Mouse (Mus musculus) liver, embryonic 12.5 days (tissue): ENCODE results near the gene Etv5. TPM values are rescaled to one million over a fixed set of nuclear protein-coding genes. Genes with fewer than 3 reads are reported as not detected.

Source experiments
- ATAC-seq: fragments of 200-750 bp; cut with Nextera tagmentation; 2 replicates; pipeline ENCODE4 v1.8.0; 2017; ENCODE audit warnings: moderate number of reproducible peaks, mild to moderate bottlenecking, moderate library complexity
- H3K27ac ChIP-seq: fragments of 300-500 bp; sonication (generic); 2 replicates; pipeline ENCODE4 v1.5.1; 2016; ENCODE audit warnings: mild to moderate bottlenecking
- H3K27me3 ChIP-seq: fragments of 300-500 bp; sonication (generic); replicated peaks from 2 replicates; pipeline ENCODE4 v1.6.1; 2016; ENCODE audit warnings: mild to moderate bottlenecking, moderate library complexity
- H3K36me3 ChIP-seq: fragments of 300-500 bp; sonication (generic); 2 replicates; pipeline ENCODE4 v1.6.1; 2016; ENCODE audit warnings: mild to moderate bottlenecking, moderate library complexity
- H3K4me1 ChIP-seq: fragments of 300-500 bp; sonication (generic); 2 replicates; pipeline ENCODE4 v1.6.1; 2016
- H3K4me2 ChIP-seq: fragments of 300-500 bp; sonication (generic); 2 replicates; pipeline ENCODE4 v1.6.1; 2016; ENCODE audit warnings: mild to moderate bottlenecking, moderate library complexity
- H3K4me3 ChIP-seq: fragments of 300-500 bp; sonication (generic); 2 replicates; pipeline ENCODE4 v1.5.1; 2016; ENCODE audit warnings: mild to moderate bottlenecking, moderate library complexity
- H3K9ac ChIP-seq: fragments of 300-500 bp; sonication (generic); 2 replicates; pipeline ENCODE4 v1.6.1; 2016; ENCODE audit warnings: mild to moderate bottlenecking, moderate library complexity
- H3K9me3 ChIP-seq: fragments of 300-500 bp; sonication (generic); replicated peaks from 2 replicates; pipeline ENCODE4 v1.6.1; 2016; ENCODE audit warnings: mild to moderate bottlenecking, moderate library complexity
- WGBS: fragments of 180-500 bp; shearing (Covaris S2); methylation state at CpG from one replicate; pipeline ENCODE4 v1.1.7; 2016; ENCODE audit not compliant: insufficient replicate concordance; 5-methylcytosine and 5-hydroxymethylcytosine counted together
- polyA plus RNA-seq: library from polyadenylated mRNA; unstranded; fragments of >200 nt; fragmentation: Nextera tagmentation; extraction: Ambion mirVana; gene quantifications from 2 replicates; pipeline ENCODE4 v1.2.1, GENCODE M21; 2016

The Etv5 gene
- polyA plus RNA-seq, 1 experiment from 2014 or later: 8.0 TPM

- no peak overlapping the region for H3K27ac ChIP-seq
- no peak overlapping the region for H3K4me2 ChIP-seq
- no peaks in the 10 kb centered on the region for H3K27me3 ChIP-seq
- no peak overlapping the region for H3K9ac ChIP-seq
- H3K9me3 ChIP-seq: no peaks in the 10 kb centered on the region
- 79% methylated on average over 7 of the region's 7 CpGs for whole genome bisulfite sequencing
- H3K36me3 ChIP-seq: no peaks in the 10 kb centered on the region
- ATAC-seq: no peak
- H3K4me1 ChIP-seq: peaks cover 15% of the 10 kb centered on the region; the same call in 1 of the 2 replicates
- H3K4me3 ChIP-seq: no peak overlapping the region
These were observed 12.7 kb downstream of the Etv5 start for GRCm38 (mm10) chr16:22426866-22427265.

- peaks cover 6% of the 10 kb centered on the region; the same call in 1 of the 2 replicates for H3K4me1 ChIP-seq
- no peaks in the 10 kb centered on the region for H3K9me3 ChIP-seq
- no peak overlapping the region for H3K27ac ChIP-seq
- H3K27me3 ChIP-seq: no peaks in the 10 kb centered on the region
- H3K36me3 ChIP-seq: no peaks in the 10 kb centered on the region
- 72% methylated on average over 5 of the region's 5 CpGs for WGBS
- no peak overlapping the region for H3K9ac ChIP-seq
- H3K4me3 ChIP-seq: no peak overlapping the region
- H3K4me2 ChIP-seq: no peak overlapping the region
- ATAC-seq: no peak
These were observed 17.3 kb downstream of the Etv5 start for GRCm38 (mm10) chr16:22422256-22422655.

- Histone ChIP-seq H3K27me3 (no peaks in the 10 kb centered on the region), H3K36me3 (no peaks in the 10 kb centered on the region), H3K9me3 (no peaks in the 10 kb centered on the region), H3K4me1 (peaks cover 6% of the 10 kb centered on the region; the same call in 1 of the 2 replicates), H3K4me3 (no peak overlapping the region), H3K4me2 (no peak overlapping the region), H3K9ac (no peak overlapping the region), H3K27ac (no peak overlapping the region)
- WGBS: 81% methylated on average over 7 of the region's 7 CpGs
- no peak for ATAC-seq
These were observed 21.6 kb downstream of the Etv5 start for GRCm38 (mm10) chr16:22417931-22418330.

- H3K4me2 ChIP-seq: no peak overlapping the region
- no peak for ATAC-seq
- H3K4me3 ChIP-seq: no peak overlapping the region
- H3K9me3 ChIP-seq: no peaks in the 10 kb centered on the region
- H3K36me3 ChIP-seq: no peaks in the 10 kb centered on the region
- H3K27me3 ChIP-seq: no peaks in the 10 kb centered on the region
- H3K9ac ChIP-seq: no peak overlapping the region
- 74% methylated on average over 8 of the region's 8 CpGs for WGBS
- H3K27ac ChIP-seq: no peak overlapping the region
- peaks cover 6% of the 10 kb centered on the region; the same call in 1 of the 2 replicates for H3K4me1 ChIP-seq
These were observed 22.5 kb downstream of the Etv5 start for GRCm38 (mm10) chr16:22417044-22417443.

GRCm38 (mm10) chr16:22416140-22416848 lies 23.2 kb downstream of the Etv5 start:
- no peak for ATAC-seq
- H3K27ac ChIP-seq: no peak overlapping the region
- no peak overlapping the region for H3K4me2 ChIP-seq
- H3K9me3 ChIP-seq: no peaks in the 10 kb centered on the region
- 63% methylated on average over 6 of the region's 6 CpGs for WGBS
- no peaks in the 10 kb centered on the region for H3K27me3 ChIP-seq
- H3K4me1 ChIP-seq: peaks cover 6% of the 10 kb centered on the region; the same call in 1 of the 2 replicates
- H3K4me3 ChIP-seq: no peak overlapping the region
- no peak overlapping the region for H3K9ac ChIP-seq
- H3K36me3 ChIP-seq: no peaks in the 10 kb centered on the region

GRCm38 (mm10) chr16:22414205-22414754 lies 25.2 kb downstream of the Etv5 start:
- Histone ChIP-seq H3K9ac (no peak overlapping the region), H3K9me3 (no peaks in the 10 kb centered on the region), H3K36me3 (no peaks in the 10 kb centered on the region), H3K4me2 (no peak overlapping the region), H3K27ac (no peak overlapping the region), H3K27me3 (no peaks in the 10 kb centered on the region), H3K4me1 (peaks cover 15% of the 10 kb centered on the region; the same call in 1 of the 2 replicates), H3K4me3 (no peak overlapping the region)
- no peak for ATAC-seq
- 74% methylated on average over 9 of the region's 9 CpGs for WGBS

GRCm38 (mm10) chr16:22412459-22413229 lies 26.9 kb downstream of the Etv5 start:
- no peaks in the 10 kb centered on the region for H3K9me3 ChIP-seq
- H3K36me3 ChIP-seq: no peaks in the 10 kb centered on the region
- ATAC-seq: no peak

GRCm38 (mm10) chr16:22411764-22412163 lies 27.8 kb downstream of the Etv5 start:
- Histone ChIP-seq H3K4me3 (no peak overlapping the region), H3K9me3 (no peaks in the 10 kb centered on the region), H3K4me2 (no peak overlapping the region), H3K27me3 (no peaks in the 10 kb centered on the region), H3K27ac (no peak overlapping the region), H3K4me1 (peaks cover 17% of the 10 kb centered on the region; the same call in 1 of the 2 replicates), H3K36me3 (no peaks in the 10 kb centered on the region), H3K9ac (no peak overlapping the region)
- no peak for ATAC-seq
- 44% methylated on average over 11 of the region's 11 CpGs for WGBS

More at GRCm38 (mm10) chr16:22412459-22413229, 26.9 kb downstream of the Etv5 start:
- Histone ChIP-seq H3K27me3 (no peaks in the 10 kb centered on the region), H3K4me1 (peaks cover 17% of the 10 kb centered on the region; the same call in 1 of the 2 replicates), H3K27ac (no peak overlapping the region), H3K4me2 (no peak overlapping the region), H3K9ac (no peak overlapping the region), H3K4me3 (no peak overlapping the region)
- 66% methylated on average over 16 of the region's 16 CpGs for WGBS

GRCm38 (mm10) chr16:22410000-22410399 lies 29.5 kb downstream of the Etv5 start:
- H3K4me2 ChIP-seq: no peak overlapping the region
- 19% methylated on average over 5 of the region's 5 CpGs for WGBS
- H3K9ac ChIP-seq: no peak overlapping the region
- no peak overlapping the region for H3K27ac ChIP-seq
- no peaks in the 10 kb centered on the region for H3K36me3 ChIP-seq
- no peaks in the 10 kb centered on the region for H3K9me3 ChIP-seq
- no peak overlapping the region for H3K4me3 ChIP-seq
- no peaks in the 10 kb centered on the region for H3K27me3 ChIP-seq
- peak; percentile 64 for ATAC-seq
- H3K4me1 ChIP-seq: peaks cover 17% of the 10 kb centered on the region; the same call in 1 of the 2 replicates

- no peak for ATAC-seq
- H3K9me3 ChIP-seq: no peaks in the 10 kb centered on the region
- H3K27me3 ChIP-seq: no peaks in the 10 kb centered on the region
- no peak overlapping the region for H3K9ac ChIP-seq
- peaks cover 17% of the 10 kb centered on the region; the same call in 1 of the 2 replicates for H3K4me1 ChIP-seq
- 76% methylated on average over 8 of the region's 8 CpGs for WGBS
- H3K4me2 ChIP-seq: no peak overlapping the region
- H3K36me3 ChIP-seq: 0 out of 2 replicates have a peak, but pooled peaks cover 2% of the 10 kb centered on the region
- H3K4me3 ChIP-seq: no peak overlapping the region
- H3K27ac ChIP-seq: no peak overlapping the region
These were observed 30.7 kb downstream of the Etv5 start for GRCm38 (mm10) chr16:22408642-22409360.

GRCm38 (mm10) chr16:22406747-22407146 lies 32.8 kb downstream of the Etv5 start:
- no peak overlapping the region for H3K4me2 ChIP-seq
- no peaks in the 10 kb centered on the region for H3K27me3 ChIP-seq
- no peak overlapping the region for H3K27ac ChIP-seq
- H3K4me3 ChIP-seq: no peak overlapping the region
- H3K9ac ChIP-seq: no peak overlapping the region
- H3K36me3 ChIP-seq: peaks cover 5% of the 10 kb centered on the region; the same call in 1 of the 2 replicates
- peaks cover 17% of the 10 kb centered on the region; the same call in 1 of the 2 replicates for H3K4me1 ChIP-seq
- no peaks in the 10 kb centered on the region for H3K9me3 ChIP-seq
- WGBS: 68% methylated on average over 4 of the region's 4 CpGs
- ATAC-seq: no peak
